Mouse (Mus musculus) C2C12 (cell line): Measurements from ENCODE around the gene Prkg2.

Source experiments
- CTCF ChIP-seq: IDR thresholded peaks from one replicate; pipeline ENCODE4 v1.5.1; 2011; ENCODE audit not compliant: control insufficient read depth, insufficient read depth, insufficient read length
- MAX ChIP-seq: IDR thresholded peaks from one replicate; pipeline ENCODE4 v1.6.1; 2011; ENCODE audit warnings: mild to moderate bottlenecking, control low read depth

DNA sequence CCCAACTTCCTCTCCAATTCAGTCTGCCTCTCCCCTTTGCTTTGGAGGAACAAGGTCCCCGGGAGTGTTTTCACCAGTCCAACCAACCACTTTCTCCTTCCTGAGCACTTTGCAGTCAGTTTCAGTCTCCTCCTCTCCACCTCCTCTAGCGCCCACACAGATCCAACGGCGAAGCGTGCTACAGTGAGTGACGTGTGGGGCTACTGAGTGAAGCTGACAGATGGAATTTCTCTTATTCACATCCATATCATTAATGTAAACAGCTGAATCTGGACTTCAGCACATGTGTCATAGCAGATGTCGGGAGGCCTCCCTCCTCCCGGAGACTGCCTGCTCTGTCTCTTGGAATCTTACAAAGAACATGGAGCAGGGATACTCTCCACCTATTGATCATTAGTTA is 101.2 kb downstream of the Prkg2 start:
- TF ChIP-seq CTCF (no peak), MAX (no peak)
